Mouse (Mus musculus) liver, embryonic 11.5 days (tissue): Measurements from ENCODE around the gene Ssr2. TPM values are rescaled to one million over a fixed set of nuclear protein-coding genes. Genes with fewer than 3 reads are reported as not detected.

Source experiments
- ATAC-seq: fragments of 200-750 bp; cut with Nextera tagmentation; replicated peaks from 2 replicates; pipeline ENCODE4 v1.8.0; 2017; ENCODE audit warnings: moderate number of reproducible peaks, mild to moderate bottlenecking, moderate TSS enrichment, moderate library complexity; ENCODE audit not compliant: low FRiP score
- DNase-seq: peaks from one replicate; pipeline ENCODE4 v3.0.0-alpha.2; 2017; ENCODE audit warnings: low spot score
- H3K27ac ChIP-seq: fragments of 300-500 bp; sonication (generic); 2 replicates; pipeline ENCODE4 v1.5.1; 2014; ENCODE audit warnings: mild to moderate bottlenecking, low read depth, low read length, control low read depth
- H3K27me3 ChIP-seq: fragments of 300-500 bp; sonication (generic); replicated peaks from 2 replicates; pipeline ENCODE4 v1.6.1; 2014; ENCODE audit warnings: low read length, mixed read lengths; ENCODE audit not compliant: control insufficient read depth, insufficient read depth
- H3K36me3 ChIP-seq: fragments of 300-500 bp; sonication (generic); 2 replicates; pipeline ENCODE4 v1.6.1; 2014; ENCODE audit warnings: mild to moderate bottlenecking, low read length, moderate library complexity, mixed read lengths; ENCODE audit not compliant: control insufficient read depth, insufficient read depth
- H3K4me1 ChIP-seq: fragments of 300-500 bp; sonication (generic); replicated peaks from 2 replicates; pipeline ENCODE4 v1.6.1; 2014; ENCODE audit warnings: low read length, mixed read lengths; ENCODE audit not compliant: control insufficient read depth, insufficient read depth
- H3K4me2 ChIP-seq: fragments of 300-500 bp; sonication (generic); 2 replicates; pipeline ENCODE4 v1.6.1; 2014; ENCODE audit warnings: mild to moderate bottlenecking, control low read depth, moderate library complexity
- H3K4me3 ChIP-seq: fragments of 300-500 bp; sonication (generic); 2 replicates; pipeline ENCODE4 v1.5.1; 2014; ENCODE audit warnings: low read depth, low read length, control low read depth
- H3K9ac ChIP-seq: fragments of 300-500 bp; sonication (generic); 2 replicates; pipeline ENCODE4 v1.6.1; 2014; ENCODE audit warnings: low read depth, low read length, control low read depth
- H3K9me3 ChIP-seq: fragments of 300-500 bp; sonication (generic); 2 replicates; pipeline ENCODE4 v1.6.1; 2016; ENCODE audit warnings: low read length, inconsistent platforms, mixed read lengths; ENCODE audit not compliant: control insufficient read depth
- WGBS: fragments of 180-500 bp; shearing (Covaris S2); extraction: QIAGEN DNeasy Blood & Tissue Kit; methylation state at CpG from one replicate; pipeline ENCODE4 v1.1.7; 2014; 5-methylcytosine and 5-hydroxymethylcytosine counted together
- microRNA counts: library from miRNA; unstranded; fragments of <30 nt; microRNA quantifications from one replicate; lab custom pipeline; 2015
- microRNA-seq: library from miRNA; unstranded; fragments of <30 nt; microRNA quantifications from one replicate; pipeline ENCODE4, GENCODE M21; 2017; ENCODE audit warnings: borderline number of aligned reads
- polyA plus RNA-seq: library from polyadenylated mRNA; unstranded; fragments of >200 nt; fragmentation: Nextera tagmentation; extraction: Ambion mirVana; gene quantifications from 2 replicates; pipeline ENCODE4 v1.2.1, GENCODE M21; 2014

Gene Ssr2
- polyA plus RNA-seq, 1 experiment from 2014 or later = 307 TPM

DNA sequence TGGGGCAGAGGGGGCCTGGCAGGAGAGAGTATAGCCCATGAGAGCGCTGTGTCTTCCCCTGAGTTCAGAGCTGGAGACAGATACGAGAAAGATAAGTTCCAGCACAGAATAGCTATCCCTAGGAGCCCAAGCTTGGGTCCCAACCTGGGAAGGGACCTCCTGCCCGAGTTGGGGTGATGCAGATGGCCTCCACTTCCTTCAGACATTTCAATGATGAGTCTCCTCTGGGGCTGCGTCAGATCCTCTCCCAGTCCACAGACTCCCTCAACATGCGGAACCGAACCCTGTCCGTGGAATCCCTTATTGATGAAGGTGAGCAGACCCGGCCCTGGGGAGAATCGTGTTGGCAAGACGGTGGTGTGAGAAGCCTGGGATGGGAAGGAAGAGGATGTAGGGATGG lies 57.4 kb downstream of the Ssr2 start:
- H3K36me3 ChIP-seq = peaks cover 68% of the 10 kb centered on the region
- no peaks in the 10 kb centered on the region for H3K27me3 ChIP-seq
- H3K9ac ChIP-seq = no peak overlapping the region
- WGBS = 92% methylated on average over 10 of the region's 10 CpGs
- H3K4me3 ChIP-seq = no peak overlapping the region
- ATAC-seq (no peak), DNase-seq (no peak)
- peaks cover 18% of the 10 kb centered on the region for H3K4me1 ChIP-seq
- no peaks in the 10 kb centered on the region for H3K9me3 ChIP-seq
- H3K27ac ChIP-seq = no peak overlapping the region
- no peak overlapping the region for H3K4me2 ChIP-seq

DNA sequence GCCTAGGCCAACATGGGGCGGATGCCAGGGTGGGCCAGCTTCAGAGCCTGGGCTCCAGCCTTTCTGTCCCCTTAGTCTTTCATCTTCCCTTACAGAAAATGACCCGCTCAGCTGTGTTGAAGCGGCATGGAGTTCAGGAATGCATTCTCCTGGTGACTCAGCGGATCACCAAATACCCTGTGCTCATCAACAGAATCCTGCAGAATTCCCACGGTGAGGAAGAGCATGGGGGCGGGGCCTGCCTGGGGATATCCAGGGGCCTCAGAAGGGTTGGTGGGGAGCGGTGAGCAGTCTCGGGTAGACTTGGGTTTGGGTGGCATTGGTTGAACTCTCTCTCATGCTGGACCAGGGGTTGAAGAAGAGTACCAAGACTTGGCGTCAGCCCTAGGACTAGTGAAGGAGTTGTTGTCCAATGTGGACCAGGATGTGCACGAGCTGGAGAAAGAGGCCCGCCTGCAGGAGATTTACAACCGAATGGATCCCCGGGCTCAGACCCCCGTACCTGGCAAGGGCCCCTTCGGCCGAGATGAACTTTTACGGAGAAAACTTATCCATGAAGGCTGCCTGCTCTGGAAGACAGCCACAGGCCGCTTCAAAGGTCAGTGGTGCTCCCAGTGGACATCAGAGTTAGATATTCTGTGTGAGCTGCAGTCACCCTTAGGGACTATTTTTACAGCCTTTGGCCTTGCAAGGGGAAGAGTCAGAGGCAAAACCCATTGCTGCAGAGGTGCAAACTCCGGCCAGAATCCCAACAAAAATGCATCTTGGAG lies 60.0 kb downstream of the Ssr2 start:
- no peaks in the 10 kb centered on the region for H3K27me3 ChIP-seq
- peaks cover 71% of the 10 kb centered on the region for H3K36me3 ChIP-seq
- peaks cover 4% of the 10 kb centered on the region for H3K4me1 ChIP-seq
- H3K9me3 ChIP-seq = no peaks in the 10 kb centered on the region
- H3K9ac ChIP-seq = no peak overlapping the region
- H3K4me3 ChIP-seq = no peak overlapping the region
- H3K27ac ChIP-seq = no peak overlapping the region
- ATAC-seq (no peak), DNase-seq (no peak)
- 93% methylated on average over 19 of the region's 19 CpGs for WGBS
- H3K4me2 ChIP-seq = no peak overlapping the region

DNA sequence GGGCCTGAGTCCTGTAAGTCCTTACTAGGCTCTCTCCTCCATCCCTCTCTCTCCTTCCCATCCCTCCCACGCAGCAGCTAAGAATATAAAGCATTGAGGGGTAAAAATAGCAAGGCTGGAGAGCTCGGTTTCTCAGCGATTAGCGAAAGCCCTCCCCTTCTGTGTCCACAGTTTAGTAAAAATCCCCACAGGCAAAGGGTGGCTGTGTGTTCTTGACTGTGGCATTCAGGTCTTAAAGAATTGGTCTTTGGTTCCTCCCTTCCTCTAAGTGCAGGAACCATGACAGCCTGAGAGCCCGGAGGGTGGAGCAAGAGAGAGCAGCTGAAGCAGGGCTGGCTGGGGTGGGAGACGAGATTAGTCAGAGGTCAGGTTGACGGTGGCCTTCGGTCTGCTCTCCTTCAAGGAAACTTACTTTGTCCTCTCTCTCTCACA lies 60.9 kb downstream of the Ssr2 start:
- no peak overlapping the region for H3K4me2 ChIP-seq
- no peak overlapping the region for H3K9ac ChIP-seq
- DNase-seq (no peak), ATAC-seq (no peak)
- peaks cover 69% of the 10 kb centered on the region for H3K36me3 ChIP-seq
- H3K4me3 ChIP-seq = no peak overlapping the region
- peaks cover 4% of the 10 kb centered on the region for H3K4me1 ChIP-seq
- H3K27ac ChIP-seq = no peak overlapping the region
- H3K9me3 ChIP-seq = no peaks in the 10 kb centered on the region
- WGBS = 88% methylated on average over 8 of the region's 8 CpGs
- H3K27me3 ChIP-seq = no peaks in the 10 kb centered on the region

DNA sequence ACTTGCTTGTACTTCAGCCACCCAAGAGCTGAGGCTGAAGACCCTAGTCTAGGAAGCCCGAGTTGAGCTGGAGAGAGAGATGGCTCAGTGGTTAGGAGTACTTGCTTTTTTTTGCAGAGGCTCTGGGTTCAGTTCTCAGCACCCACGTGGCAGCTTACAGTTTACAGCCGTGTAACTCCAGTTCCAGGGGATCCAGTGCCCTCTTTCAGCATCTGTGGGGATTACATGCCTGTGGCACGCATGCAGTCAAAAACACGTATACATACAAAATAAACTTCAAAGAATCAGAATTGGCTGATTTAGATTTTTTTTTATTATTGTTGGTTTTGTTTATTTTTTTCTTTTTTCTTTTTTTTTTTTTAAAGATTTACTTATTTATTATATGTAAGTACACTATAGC lies 61.5 kb downstream of the Ssr2 start:
- Histone ChIP-seq H3K4me2 (no peak overlapping the region), H3K9ac (no peak overlapping the region), H3K9me3 (no peaks in the 10 kb centered on the region), H3K27me3 (no peaks in the 10 kb centered on the region), H3K4me3 (no peak overlapping the region), H3K4me1 (no peaks in the 10 kb centered on the region; the same call in 1 of the 2 replicates), H3K27ac (no peak overlapping the region), H3K36me3 (peaks cover 66% of the 10 kb centered on the region)
- ATAC-seq (no peak), DNase-seq (no peak)
- 92% methylated on average over 5 of the region's 5 CpGs for WGBS

MicroRNAs encoded within 50 kb of the gene (microRNA counts, 519-probe panel; counts per million panel counts)
- not detected for microRNA mmu-miR-1905 (lab: Ali Mortazavi, UCI)

Small RNA genes within 50 kb of the gene (microRNA-seq; reads per million reads assigned to microRNA genes)
- gene Mir1905 = not detected

Other genes with a start within 250 kb of the Ssr2 start
- gene Tmem79, start 239.7 kb upstream of the Ssr2 start, polyA plus RNA-seq = 2.0 TPM in 2 replicates
- gene Smg5, start 239.6 kb upstream of the Ssr2 start, polyA plus RNA-seq = 52.0 TPM in 2 replicates
- gene Paqr6, start 211.3 kb upstream of the Ssr2 start, polyA plus RNA-seq = 5.6 and 7.0 TPM in 2 replicates
- gene Bglap3, start 203.1 kb upstream of the Ssr2 start, polyA plus RNA-seq = 0.12 and 0.40 TPM in 2 replicates
- not detected in 2 replicates for gene Bglap2, start 197.2 kb upstream of the Ssr2 start, polyA plus RNA-seq
- gene Bglap, start 191.4 kb upstream of the Ssr2 start, polyA plus RNA-seq = not detected in 2 replicates
- gene Pmf1, start 165.5 kb upstream of the Ssr2 start, polyA plus RNA-seq = 153 and 165 TPM in 2 replicates
- gene Slc25a44, start 150.7 kb upstream of the Ssr2 start, polyA plus RNA-seq = 20.6 and 20.7 TPM in 2 replicates
- 14.3 and 19.0 TPM in 2 replicates for gene Sema4a, start 114.7 kb upstream of the Ssr2 start, polyA plus RNA-seq
- 155 and 157 TPM in 2 replicates for gene Lmna, start 65.9 kb upstream of the Ssr2 start, polyA plus RNA-seq
- 9.4 and 10.2 TPM in 2 replicates for gene Mex3a, start 43.5 kb upstream of the Ssr2 start, polyA plus RNA-seq
- 1.1 and 1.2 TPM in 2 replicates for gene Rab25, start 27.6 kb upstream of the Ssr2 start, polyA plus RNA-seq
- gene Lamtor2, start 22.8 kb upstream of the Ssr2 start, polyA plus RNA-seq = 111 and 120 TPM in 2 replicates
- gene Ubqln4, start 22.1 kb upstream of the Ssr2 start, polyA plus RNA-seq = 65.8 and 67.7 TPM in 2 replicates
- 64.3 and 66.3 TPM in 2 replicates for gene Arhgef2, start 30.1 kb downstream of the Ssr2 start, polyA plus RNA-seq
- gene Rxfp4, start 77.3 kb downstream of the Ssr2 start, polyA plus RNA-seq = not detected in 2 replicates
- gene Khdc4, start 109.9 kb downstream of the Ssr2 start, polyA plus RNA-seq = 64.7 and 65.7 TPM in 2 replicates
- 33.9 and 34.4 TPM in 2 replicates for gene Rit1, start 141.0 kb downstream of the Ssr2 start, polyA plus RNA-seq
- 4.7 and 5.2 TPM in 2 replicates for gene Syt11, start 199.3 kb downstream of the Ssr2 start, polyA plus RNA-seq